Mouse (Mus musculus) C2C12 (cell line): ENCODE measurements around the gene Cd3eap.

ENCODE experiments used
- CTCF ChIP-seq: IDR thresholded peaks from one replicate; pipeline ENCODE4 v1.5.1; 2011; ENCODE audit not compliant: control insufficient read depth, insufficient read depth, insufficient read length
- FOSL1 ChIP-seq: IDR thresholded peaks from one replicate; pipeline ENCODE4 v1.8.0; 2011; ENCODE audit warnings: mild to moderate bottlenecking, low read length; ENCODE audit not compliant: poor library complexity, insufficient read depth, severe bottlenecking

- TF ChIP-seq CTCF = no peak
- no peak for TF ChIP-seq FOSL1
Measured at GRCm38 (mm10) chr7:19318676-19319075, 40.6 kb downstream of the Cd3eap start.
